Mouse (Mus musculus) activated CD4-positive, CD25-positive, alpha-beta regulatory T cell, adult 4 months (primary cell): Measurements from ENCODE around the gene Gm17026. TPM values are rescaled to one million over a fixed set of nuclear protein-coding genes. Genes with fewer than 3 reads are reported as not detected.
"Not testable (repeated sequence)": the region's sequence is repeated elsewhere in the genome, so short reads cannot be mapped to it uniquely, and the experiment has no call there.

ENCODE experiments used
- ATAC-seq: one replicate; pipeline ENCODE4 v1.8.0; 2017
- polyA plus RNA-seq, 2 experiments: library from polyadenylated mRNA; unstranded; fragments of 100-300 nt; shearing (Covaris generic); gene quantifications; one replicate each; pipeline ENCODE4 v1.2.1; 2017

Gm17026 gene
- polyA plus RNA-seq = not detected

GRCm38 (mm10) chr14:42259948-42260347, at the start of gene Gm17026:
TSS of gene Gm17026 (minus strand) at chr14:42260048.
- not testable (repeated sequence) for ATAC-seq

- not testable (repeated sequence) for ATAC-seq
Observed at GRCm38 (mm10) chr14:42297258-42297657, 37.4 kb upstream of the Gm17026 start, which contains the start of gene Gm9611. TSS of gene Gm9611 (minus strand) at chr14:42297358.

- ATAC-seq = not testable (repeated sequence)
Observed at GRCm38 (mm10) chr14:42216766-42217537, 42.9 kb downstream of the Gm17026 start.

Other genes with a start within 250 kb of the Gm17026 start
- gene Gm7951, start 142.7 kb downstream of the Gm17026 start, polyA plus RNA-seq = not detected
- not detected for gene Gm17027, start 97.4 kb downstream of the Gm17026 start, polyA plus RNA-seq
- not detected for gene Gm3573, start 69.3 kb downstream of the Gm17026 start, polyA plus RNA-seq
- under 1 TPM in 1 of 2 experiments, not detected in 1; 0.24 TPM for gene Gm9611, start 37.3 kb upstream of the Gm17026 start, polyA plus RNA-seq
- gene Gm7995, start 50.2 kb upstream of the Gm17026 start, polyA plus RNA-seq = not detected
- under 1 TPM in 1 of 2 experiments, not detected in 1; 0.26 TPM for gene Gm8005, start 179.6 kb upstream of the Gm17026 start, polyA plus RNA-seq
- gene Gm8011, start 203.8 kb upstream of the Gm17026 start, polyA plus RNA-seq = not detected
- gene Gm8020, start 242.3 kb upstream of the Gm17026 start, polyA plus RNA-seq = not detected